In the genomic region with DNA sequence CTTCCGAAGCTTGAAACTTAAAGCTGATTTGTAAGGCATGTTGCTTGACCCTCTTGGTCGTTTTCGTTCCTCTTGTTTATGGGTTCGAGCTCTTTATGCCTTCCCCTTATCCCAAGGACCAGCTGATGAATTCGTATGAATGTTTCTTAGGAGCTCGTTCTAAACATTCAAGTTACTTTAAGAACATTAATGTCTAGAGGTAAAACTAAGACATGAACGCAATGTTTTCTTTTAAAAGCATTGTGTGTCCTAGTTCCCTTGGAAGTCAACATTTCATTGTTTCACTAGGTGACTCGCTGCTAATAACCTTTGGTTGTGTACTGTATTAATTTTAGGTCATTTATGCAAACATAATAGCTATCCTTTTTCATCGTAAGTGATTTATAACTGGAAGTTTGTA, we compare ENCODE assay signal across 8 mouse cellular contexts. TPM values are rescaled to one million over a fixed set of nuclear protein-coding genes. Genes with fewer than 3 reads are reported as not detected.
A peak's percentile ranks its signal among the peaks of the same experiment; 100 is the strongest.
DNase-seq lines count a peak whose midpoint lies in the region; ATAC-seq and TF ChIP-seq lines count a peak whose summit lies in the region.

No protein-coding gene starts in this region.

- 0 out of 2 replicates have a peak, but pooled peaks cover 2% of the 10 kb centered on the region for H3K4me1 ChIP-seq in lung, embryonic 16.5 days (replicated peaks; ENCODE audit: control insufficient read depth, insufficient read depth, low read length)
- no peaks in the 10 kb centered on the region for H3K4me1 ChIP-seq in forebrain, embryonic 14.5 days (ENCODE audit: control insufficient read depth, insufficient read depth, low read length)
- 0 out of 2 replicates have a peak, but pooled peaks cover 3% of the 10 kb centered on the region for H3K4me1 ChIP-seq in limb, embryonic 14.5 days (ENCODE audit: control insufficient read depth, insufficient read depth, low read length)
- 0 out of 2 replicates have a peak, but pooled peaks cover 2% of the 10 kb centered on the region for H3K4me1 ChIP-seq in stomach, embryonic 14.5 days (ENCODE audit: control insufficient read depth, insufficient read depth, low read length)
- no peaks in the 10 kb centered on the region for H3K4me1 ChIP-seq in cerebellum, adult 2 months (ENCODE audit: control insufficient read depth, insufficient read depth, low read length)

- DNase-seq in lung, postnatal 4 days, result no peak
- DNase-seq in forebrain, embryonic 14.5 days (ENCODE audit: low spot score), result no peak
- DNase-seq in limb, embryonic 14.5 days (ENCODE audit: low spot score), result no peak
- no peak for DNase-seq in cerebellum, adult 2 months
- DNase-seq in testis, postnatal 10 days (ENCODE audit: low spot score), result no peak
- no peak for DNase-seq in B cell, adult 2 months

- ATAC-seq in lung, embryonic 16.5 days (ENCODE audit: low read depth), result no peak
- no peak for ATAC-seq in forebrain, embryonic 14.5 days
- no peak for ATAC-seq in limb, embryonic 14.5 days (ENCODE audit: low FRiP score, low read depth)
- ATAC-seq in stomach, embryonic 14.5 days (ENCODE audit: insufficient number of reproducible peaks, insufficient read depth, low FRiP score, low read depth), result no peak

- H3K36me3 ChIP-seq in lung, embryonic 16.5 days (ENCODE audit: control insufficient read depth, insufficient read depth, low read length), result no peaks in the 10 kb centered on the region
- no peaks in the 10 kb centered on the region for H3K36me3 ChIP-seq in forebrain, embryonic 14.5 days (ENCODE audit: control insufficient read depth, insufficient read depth, low read length)
- no peaks in the 10 kb centered on the region for H3K36me3 ChIP-seq in limb, embryonic 14.5 days (ENCODE audit: control insufficient read depth, insufficient read depth, low read length)
- H3K36me3 ChIP-seq in stomach, embryonic 14.5 days (ENCODE audit: control insufficient read depth, insufficient read depth, low read length), result no peaks in the 10 kb centered on the region

- peak overlapping the region; percentile 95 for H3K9ac ChIP-seq in lung, embryonic 16.5 days (ENCODE audit: low read length)
- H3K9ac ChIP-seq in forebrain, embryonic 14.5 days (ENCODE audit: low read length), result no peak overlapping the region
- H3K9ac ChIP-seq in limb, embryonic 14.5 days (ENCODE audit: low read depth, low read length, severe bottlenecking), result peak overlapping the region; percentile 91; the same call in 1 of the 2 replicates
- no peak overlapping the region for H3K9ac ChIP-seq in stomach, embryonic 14.5 days (replicated peaks; ENCODE audit: low read depth, low read length)

- no peaks in the 10 kb centered on the region for H3K9me3 ChIP-seq in lung, embryonic 16.5 days (ENCODE audit: control insufficient read depth, low read length)
- no peaks in the 10 kb centered on the region for H3K9me3 ChIP-seq in forebrain, embryonic 14.5 days (replicated peaks; ENCODE audit: control insufficient read depth, low read length)
- no peaks in the 10 kb centered on the region for H3K9me3 ChIP-seq in limb, embryonic 14.5 days (ENCODE audit: control insufficient read depth, low read length)
- H3K9me3 ChIP-seq in stomach, embryonic 14.5 days (ENCODE audit: control insufficient read depth, low read depth, low read length), result no peaks in the 10 kb centered on the region

- whole genome bisulfite sequencing in lung, embryonic 16.5 days, result 78% methylated on average over 9 of the region's 9 CpGs
- 89% methylated on average over 9 of the region's 9 CpGs for WGBS in forebrain, embryonic 14.5 days
- WGBS in limb, embryonic 14.5 days, result 81% methylated on average over 9 of the region's 9 CpGs
- WGBS in stomach, embryonic 14.5 days, result 82% methylated on average over 9 of the region's 9 CpGs
- 86% methylated on average over 9 of the region's 9 CpGs for WGBS in cerebellum, adult 2 months

- no peak overlapping the region; the same call in 1 of the 2 replicates for H3K27ac ChIP-seq in lung, embryonic 16.5 days (ENCODE audit: low read length)
- H3K27ac ChIP-seq in forebrain, embryonic 14.5 days (ENCODE audit: low read depth, low read length), result no peak overlapping the region
- H3K27ac ChIP-seq in limb, embryonic 14.5 days (replicated peaks; ENCODE audit: low read depth, low read length), result no peak overlapping the region
- H3K27ac ChIP-seq in stomach, embryonic 14.5 days (ENCODE audit: low read length), result no peak overlapping the region
- no peak overlapping the region for H3K27ac ChIP-seq in cerebellum, adult 2 months (ENCODE audit: insufficient read depth, low read length)

- peak overlapping the region; percentile 76 for H3K4me2 ChIP-seq in lung, embryonic 16.5 days (ENCODE audit: low read depth, low read length)
- H3K4me2 ChIP-seq in forebrain, embryonic 14.5 days (ENCODE audit: low read length), result peak overlapping the region; percentile 77
- peak overlapping the region; percentile 86 for H3K4me2 ChIP-seq in limb, embryonic 14.5 days (replicated peaks; ENCODE audit: low read depth, low read length, severe bottlenecking)
- H3K4me2 ChIP-seq in stomach, embryonic 14.5 days (replicated peaks; ENCODE audit: low read depth, low read length), result peak overlapping the region; percentile 67

- H3K4me3 ChIP-seq in lung, embryonic 16.5 days (ENCODE audit: low read length), result peak overlapping the region; percentile 84
- peak overlapping the region; percentile 81 for H3K4me3 ChIP-seq in forebrain, embryonic 14.5 days (ENCODE audit: low read depth, low read length)
- peak overlapping the region; percentile 75 for H3K4me3 ChIP-seq in limb, embryonic 14.5 days (replicated peaks; ENCODE audit: low read length)
- H3K4me3 ChIP-seq in stomach, embryonic 14.5 days (ENCODE audit: low read depth, low read length), result peak overlapping the region; percentile 66
- no peak overlapping the region for H3K4me3 ChIP-seq in cerebellum, adult 2 months (replicated peaks; ENCODE audit: insufficient read depth, low read depth, low read length)

- TF ChIP-seq CTCF in cerebellum, adult 2 months (IDR thresholded peaks at IDR 0.05; ENCODE audit: borderline replicate concordance, insufficient read depth, low read depth, low read length), result no peak

- no peak for TF ChIP-seq POLR2A in limb, embryonic 14.5 days (IDR thresholded peaks at IDR 0.05; ENCODE audit: borderline replicate concordance, extremely low read depth, insufficient read depth, insufficient read length)
- TF ChIP-seq POLR2A in cerebellum, adult 2 months (IDR thresholded peaks at IDR 0.05; ENCODE audit: borderline replicate concordance, insufficient read depth, low read length), result no peak

- no peaks in the 10 kb centered on the region for H3K27me3 ChIP-seq in lung, embryonic 16.5 days (ENCODE audit: control insufficient read depth, insufficient read depth, low read depth, low read length)
- H3K27me3 ChIP-seq in forebrain, embryonic 14.5 days (replicated peaks; ENCODE audit: control insufficient read depth, insufficient read depth, low read length), result no peaks in the 10 kb centered on the region
- no peaks in the 10 kb centered on the region for H3K27me3 ChIP-seq in limb, embryonic 14.5 days (ENCODE audit: control insufficient read depth, insufficient read depth, low read length)
- H3K27me3 ChIP-seq in stomach, embryonic 14.5 days (ENCODE audit: control insufficient read depth, insufficient read depth, low read length), result no peaks in the 10 kb centered on the region
- H3K27me3 ChIP-seq in cerebellum, adult 2 months (ENCODE audit: control insufficient read depth, insufficient read depth, low read length), result no peaks in the 10 kb centered on the region

RNA-seq across cellular contexts. Expression of gene Rmdn2, which starts 4.2 kb away (rescaled TPM):
- 31.4 and 33.6 TPM in 2 replicates for polyA plus RNA-seq in lung, embryonic 16.5 days (2015; fragmentation: Nextera tagmentation; extraction: Ambion mirVana)
- 5.9 and 6.4 TPM in 2 replicates for polyA plus RNA-seq in forebrain, embryonic 14.5 days (2014; fragmentation: Nextera tagmentation; extraction: Ambion mirVana)
- 4.9 and 7.6 TPM in 2 replicates for polyA plus RNA-seq in limb, embryonic 14.5 days (2012; rRNA removed)
- 10.7 and 11.9 TPM in 2 replicates for polyA plus RNA-seq in limb, embryonic 14.5 days (2014; fragmentation: Nextera tagmentation; extraction: Ambion mirVana)
- polyA plus RNA-seq in stomach, embryonic 14.5 days (2014; fragmentation: Nextera tagmentation; extraction: Ambion mirVana), result 9.5 and 15.0 TPM in 2 replicates
- polyA plus RNA-seq in cerebellum, adult 2 months (2012; rRNA removed), result 8.0 and 11.2 TPM in 2 replicates

Comparison
In these comparisons a context has a peak if more than half of its experiments do, and no peak if none do; other contexts are left out.
1. H3K9ac ChIP-seq: peak in lung, embryonic 16.5 days (single experiment) and limb, embryonic 14.5 days (single experiment); none in forebrain, embryonic 14.5 days (single experiment) and stomach, embryonic 14.5 days (single experiment).
2. Peak in every context shown above with its lines, with median percentiles within 50 percentile points of each other: H3K4me2 ChIP-seq.